Mouse (Mus musculus) embryonic facial prominence, embryonic 14.5 days (tissue): ENCODE results near the gene Me1. TPM values are rescaled to one million over a fixed set of nuclear protein-coding genes. Genes with fewer than 3 reads are reported as not detected.

ENCODE experiments used
- ATAC-seq: fragments of 200-750 bp; cut with Nextera tagmentation; 2 replicates; pipeline ENCODE4 v1.8.0; 2017; ENCODE audit warnings: low read depth, moderate number of reproducible peaks, moderate TSS enrichment
- DNase-seq: peaks from one replicate; pipeline ENCODE4 v3.0.0-alpha.2; 2015; ENCODE audit warnings: low spot score
- H3K27ac ChIP-seq: fragments of 300-500 bp; sonication (generic); replicated peaks from 2 replicates; pipeline ENCODE4 v1.5.1; 2014; ENCODE audit warnings: low read depth, mild to moderate bottlenecking, low read length, moderate library complexity
- H3K27me3 ChIP-seq: fragments of 300-500 bp; sonication (generic); replicated peaks from 2 replicates; pipeline ENCODE4 v1.6.1; 2014; ENCODE audit warnings: low read length; ENCODE audit not compliant: control insufficient read depth, insufficient read depth
- H3K36me3 ChIP-seq: fragments of 300-500 bp; sonication (generic); 2 replicates; pipeline ENCODE4 v1.6.1; 2014; ENCODE audit warnings: low read length, mixed read lengths; ENCODE audit not compliant: control insufficient read depth, insufficient read depth
- H3K4me1 ChIP-seq: fragments of 300-500 bp; sonication (generic); 2 replicates; pipeline ENCODE4 v1.6.1; 2014; ENCODE audit warnings: antibody characterized with exemption, low read length; ENCODE audit not compliant: control insufficient read depth, insufficient read depth
- H3K4me2 ChIP-seq: fragments of 300-500 bp; sonication (generic); 2 replicates; pipeline ENCODE4 v1.6.1; 2014; ENCODE audit warnings: low read depth, mild to moderate bottlenecking, low read length, moderate library complexity, mixed read lengths
- H3K4me3 ChIP-seq: fragments of 300-500 bp; sonication (generic); 2 replicates; pipeline ENCODE4 v1.5.1; 2014; ENCODE audit warnings: low read depth, mild to moderate bottlenecking, low read length
- H3K9ac ChIP-seq: fragments of 300-500 bp; sonication (generic); 2 replicates; pipeline ENCODE4 v1.6.1; 2014; ENCODE audit warnings: low read depth, mild to moderate bottlenecking, low read length, moderate library complexity, mixed read lengths
- H3K9me3 ChIP-seq: fragments of 300-500 bp; sonication (generic); 2 replicates; pipeline ENCODE4 v1.6.1; 2016; ENCODE audit warnings: low read length; ENCODE audit not compliant: control insufficient read depth
- WGBS: fragments of 180-500 bp; shearing (Covaris S2); extraction: QIAGEN DNeasy Blood & Tissue Kit; methylation state at CpG from one replicate; pipeline ENCODE4 v1.1.7; 2014; 5-methylcytosine and 5-hydroxymethylcytosine counted together
- polyA plus RNA-seq: library from polyadenylated mRNA; unstranded; fragments of >200 nt; fragmentation: Nextera tagmentation; extraction: Ambion mirVana; gene quantifications from 2 replicates; pipeline ENCODE4 v1.2.1, GENCODE M21; 2014

The Me1 gene
- polyA plus RNA-seq, 1 experiment from 2014 or later: 26.3 TPM

DNA sequence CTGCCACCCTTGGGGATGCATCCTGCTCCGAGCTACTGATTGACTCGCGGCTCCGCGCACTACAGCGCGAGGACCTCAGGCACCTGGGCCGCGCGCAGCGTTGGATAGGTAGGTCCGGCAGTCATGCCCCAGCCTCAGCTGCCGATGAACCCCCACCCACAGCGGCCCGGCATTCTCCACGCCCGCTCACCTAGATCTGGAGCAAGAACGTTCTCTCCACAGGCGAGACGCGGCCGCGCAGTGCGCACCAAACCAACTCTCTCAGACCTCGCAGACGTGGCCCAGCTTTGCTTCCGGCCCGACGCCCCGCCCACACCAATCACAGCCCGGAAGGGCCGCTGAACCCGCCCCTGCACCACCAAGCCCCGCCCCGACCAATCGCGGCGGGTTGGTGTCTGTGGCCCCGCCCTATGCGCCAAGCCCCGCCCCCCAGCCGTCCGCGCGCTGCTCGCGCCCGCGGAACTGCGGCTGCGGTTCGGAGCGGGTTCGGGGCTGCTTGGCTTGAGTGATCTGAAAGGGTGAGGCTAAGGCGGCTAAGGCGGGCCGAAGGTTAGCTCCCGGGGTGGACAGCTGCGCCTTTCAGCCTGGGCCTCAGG, 124.1 kb downstream of the Me1 start, which contains the start of the genes Pgm3 and Rwdd2a:
Gene Pgm3 (minus strand): TSS at position 303 of the 596 bp plus-strand sequence.
Gene Rwdd2a (plus strand): TSS at position 452 of the 596 bp plus-strand sequence.
- Histone ChIP-seq H3K27ac (peak within 1 kb of the TSS; percentile 79), H3K4me1 (peaks cover 15% of the 10 kb centered on the region), H3K4me3 (peak within 1 kb of the TSS; percentile 81), H3K4me2 (peak within 1 kb of the TSS; percentile 99), H3K27me3 (no peaks in the 10 kb centered on the region), H3K9me3 (no peaks in the 10 kb centered on the region), H3K36me3 (peaks cover 28% of the 10 kb centered on the region), H3K9ac (peak within 1 kb of the TSS; percentile 82)
- peak; percentile 98 for ATAC-seq
- peak; percentile 97 for DNase-seq
- under 1% methylated on average over 47 of the region's 59 CpGs for WGBS

DNA sequence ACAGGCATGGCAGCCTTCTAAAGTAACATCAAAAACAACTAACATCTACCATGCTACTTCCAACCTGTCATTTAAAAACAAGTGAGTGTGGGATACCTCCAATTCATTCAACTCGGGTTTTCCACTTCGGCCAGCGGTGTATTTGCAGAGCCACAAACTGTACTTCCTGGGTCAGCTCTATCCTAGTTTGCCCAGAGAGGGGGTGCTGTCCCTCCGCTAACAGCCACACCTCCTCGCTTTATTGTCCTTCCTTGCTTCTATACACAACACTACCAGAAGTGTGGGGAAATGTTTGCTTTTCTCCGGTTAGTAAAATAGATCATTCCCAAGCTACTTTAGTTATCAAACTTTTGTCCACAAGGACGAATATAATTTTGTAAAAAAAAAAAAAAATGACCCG, 124.8 kb downstream of the Me1 start:
- no peaks in the 10 kb centered on the region for H3K9me3 ChIP-seq
- no peaks in the 10 kb centered on the region for H3K27me3 ChIP-seq
- peaks cover 15% of the 10 kb centered on the region for H3K4me1 ChIP-seq
- ATAC-seq (no peak; the same call in 1 of the 2 replicates), DNase-seq (no peak)
- H3K36me3 ChIP-seq: peaks cover 33% of the 10 kb centered on the region
- H3K9ac ChIP-seq: peak overlapping the region; percentile 82
- no peak overlapping the region; the same call in 1 of the 2 replicates for H3K27ac ChIP-seq
- WGBS: 13% methylated on average over 8 of the region's 8 CpGs
- H3K4me3 ChIP-seq: peak overlapping the region; percentile 81
- peak overlapping the region; percentile 99 for H3K4me2 ChIP-seq

DNA sequence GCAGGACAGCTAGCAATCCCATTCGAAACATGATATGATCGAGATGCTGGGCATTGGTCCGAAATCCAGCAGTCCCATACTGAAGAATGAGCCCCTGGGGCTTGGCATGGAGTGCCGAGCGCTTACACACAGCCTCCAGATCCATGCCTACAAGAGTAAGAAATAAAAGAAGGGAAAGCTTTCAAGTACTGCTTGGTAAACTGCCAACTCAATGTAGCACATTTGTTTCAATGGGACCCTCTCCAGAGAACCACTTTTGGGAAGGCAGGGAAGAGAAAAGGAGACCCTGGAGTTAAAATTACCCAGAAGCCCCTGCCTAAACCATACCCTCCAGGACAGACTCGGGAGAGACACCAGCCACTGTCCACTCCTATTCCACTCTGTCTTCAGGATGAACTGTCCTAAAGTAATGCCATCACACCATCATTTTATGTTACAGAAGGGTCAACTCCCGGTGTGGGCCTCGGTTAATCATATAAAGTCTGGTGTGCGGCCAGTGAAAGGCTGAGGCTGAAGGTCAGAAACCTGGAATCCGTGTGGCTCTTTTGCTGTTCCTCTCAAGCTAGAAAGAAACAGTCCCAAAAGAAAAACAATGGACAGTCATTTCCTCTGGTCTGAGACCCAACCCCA, 125.4 kb downstream of the Me1 start:
- no peak for DNase-seq
- Histone ChIP-seq H3K4me3 (peak overlapping the region; percentile 81), H3K9ac (peak overlapping the region; percentile 82), H3K27ac (no peak overlapping the region), H3K9me3 (no peaks in the 10 kb centered on the region), H3K36me3 (peaks cover 39% of the 10 kb centered on the region), H3K4me2 (peak overlapping the region; percentile 99), H3K27me3 (no peaks in the 10 kb centered on the region), H3K4me1 (peaks cover 15% of the 10 kb centered on the region)
- no peak for ATAC-seq
- WGBS: 75% methylated on average over 10 of the region's 10 CpGs

DNA sequence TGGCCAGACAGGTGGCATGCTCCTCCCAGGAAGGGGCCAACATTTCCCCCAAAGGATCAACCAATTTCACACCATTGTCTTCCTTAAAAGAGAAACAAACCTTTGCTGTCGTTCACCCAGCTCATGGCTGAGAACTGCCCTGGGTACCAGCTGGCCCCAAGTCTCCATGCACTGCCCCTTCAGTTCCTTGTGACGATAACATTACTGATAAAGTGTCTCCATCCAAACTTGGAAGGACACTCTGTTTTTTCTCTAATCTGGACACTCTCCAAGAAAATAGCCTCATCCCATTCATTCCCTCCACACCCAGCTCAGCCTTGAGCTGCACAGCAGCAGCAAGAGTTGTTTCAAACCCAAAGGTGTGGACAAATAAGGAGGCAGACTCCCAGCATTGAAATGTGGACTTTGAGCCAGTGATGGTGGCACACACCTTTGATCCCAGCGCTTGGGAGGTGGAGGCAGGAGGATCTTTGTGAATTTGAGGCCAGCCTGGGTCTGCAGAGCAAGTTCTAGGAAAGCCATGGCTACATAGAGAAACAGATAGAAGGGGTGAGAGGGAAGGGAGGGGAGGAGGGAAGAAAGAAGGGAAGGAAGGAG, 126.3 kb downstream of the Me1 start:
- Histone ChIP-seq H3K27ac (no peak overlapping the region), H3K36me3 (peaks cover 49% of the 10 kb centered on the region), H3K4me1 (peaks cover 15% of the 10 kb centered on the region), H3K9me3 (no peaks in the 10 kb centered on the region), H3K4me2 (no peak overlapping the region), H3K4me3 (no peak overlapping the region), H3K9ac (no peak overlapping the region), H3K27me3 (no peaks in the 10 kb centered on the region)
- WGBS: 86% methylated on average over 3 of the region's 3 CpGs
- DNase-seq: no peak
- no peak for ATAC-seq

DNA sequence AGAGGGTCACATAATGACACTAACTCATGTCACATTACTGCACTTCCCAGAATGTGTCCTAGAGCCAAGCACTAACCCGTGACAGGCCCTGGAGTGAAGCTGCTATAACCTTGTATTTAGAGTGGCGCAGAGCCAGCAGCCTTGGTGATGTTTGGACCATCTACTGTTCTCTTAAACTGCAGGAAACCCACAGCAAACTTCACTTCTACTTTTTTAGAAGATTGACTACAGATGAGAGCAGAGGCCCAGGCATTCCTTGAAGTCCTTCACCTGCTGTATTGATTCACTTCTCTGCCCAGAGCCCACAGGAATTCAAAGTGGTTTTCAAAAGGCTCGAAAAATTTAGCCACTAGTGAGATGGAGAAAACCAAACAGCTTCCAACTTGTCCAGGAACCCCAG, 135.2 kb downstream of the Me1 start:
- H3K27me3 ChIP-seq: no peaks in the 10 kb centered on the region
- no peak overlapping the region for H3K4me3 ChIP-seq
- no peak overlapping the region for H3K9ac ChIP-seq
- peaks cover 86% of the 10 kb centered on the region for H3K36me3 ChIP-seq
- H3K9me3 ChIP-seq: no peaks in the 10 kb centered on the region
- no peak for ATAC-seq
- H3K4me2 ChIP-seq: no peak overlapping the region
- no peak for DNase-seq
- WGBS: 86% methylated on average over 3 of the region's 3 CpGs
- H3K4me1 ChIP-seq: no peaks in the 10 kb centered on the region
- H3K27ac ChIP-seq: no peak overlapping the region

DNA sequence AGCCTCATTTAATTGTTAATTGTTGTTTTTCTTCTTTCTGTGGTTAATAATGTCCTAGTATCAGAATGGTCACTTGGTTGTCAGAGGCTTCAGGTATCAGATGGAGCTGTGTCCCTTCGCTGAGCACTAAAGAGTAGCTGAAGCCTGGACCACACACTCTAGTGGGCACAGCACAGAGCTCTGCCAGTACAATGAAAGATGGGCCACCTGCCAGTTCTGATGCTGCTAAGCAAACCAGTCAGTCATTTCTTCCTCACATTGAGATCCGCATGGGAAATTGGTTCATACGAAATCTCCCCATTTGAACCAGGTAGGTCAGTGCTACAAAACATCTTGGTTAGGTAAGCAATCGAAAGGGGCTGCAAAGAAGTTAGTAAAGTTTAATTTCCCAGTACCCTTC, 141.1 kb downstream of the Me1 start:
- H3K36me3 ChIP-seq: peaks cover 87% of the 10 kb centered on the region
- H3K27ac ChIP-seq: no peak overlapping the region
- H3K9me3 ChIP-seq: no peaks in the 10 kb centered on the region
- no peak overlapping the region for H3K9ac ChIP-seq
- DNase-seq (no peak), ATAC-seq (no peak)
- H3K4me3 ChIP-seq: no peak overlapping the region
- no peaks in the 10 kb centered on the region for H3K4me1 ChIP-seq
- H3K4me2 ChIP-seq: no peak overlapping the region
- WGBS: 94% methylated on average over 4 of the region's 4 CpGs
- H3K27me3 ChIP-seq: no peaks in the 10 kb centered on the region

DNA sequence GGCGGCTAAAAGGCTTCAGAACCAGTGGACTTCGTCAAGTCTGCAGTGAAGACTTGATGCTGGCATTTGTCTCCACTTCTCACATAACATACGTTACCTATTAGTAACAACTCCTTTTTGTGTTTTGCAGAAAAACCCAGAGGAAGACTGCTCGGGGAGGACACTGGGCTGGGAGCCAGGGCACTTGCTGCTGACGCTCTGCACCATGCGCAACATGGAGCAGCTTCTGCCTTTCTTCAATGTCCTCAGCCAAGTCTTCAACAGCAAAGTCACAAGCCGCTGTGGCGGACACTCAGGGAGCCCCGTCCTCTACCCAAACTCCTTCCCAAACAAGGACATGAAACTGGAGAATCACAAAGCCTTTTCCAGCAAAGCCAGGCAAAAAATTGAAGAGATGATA, 141.9 kb downstream of the Me1 start:
- Histone ChIP-seq H3K4me1 (no peaks in the 10 kb centered on the region), H3K36me3 (peaks cover 86% of the 10 kb centered on the region), H3K4me3 (no peak overlapping the region), H3K9ac (no peak overlapping the region), H3K27ac (no peak overlapping the region), H3K27me3 (no peaks in the 10 kb centered on the region), H3K4me2 (no peak overlapping the region), H3K9me3 (no peaks in the 10 kb centered on the region)
- no peak for ATAC-seq
- 73% methylated on average over 9 of the region's 9 CpGs for WGBS
- DNase-seq: no peak

DNA sequence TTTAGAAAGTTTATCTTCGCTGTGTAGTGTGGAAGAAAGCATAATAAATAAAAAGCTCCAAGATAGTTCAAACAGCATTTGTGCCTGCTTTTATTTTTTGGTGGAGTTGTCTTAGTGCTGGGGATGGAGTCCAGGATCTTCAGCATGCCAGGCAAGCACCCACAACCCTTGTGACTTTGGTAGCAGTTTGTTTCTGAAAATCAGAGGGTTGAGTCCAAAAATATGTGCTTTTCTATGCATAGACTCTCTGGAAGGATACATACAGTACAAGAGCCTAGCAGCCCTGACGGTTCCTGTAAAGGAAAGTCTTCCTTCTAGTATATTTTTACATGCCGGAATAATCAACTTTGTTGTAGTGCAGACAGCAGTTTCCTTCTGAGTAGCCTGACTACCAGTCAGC, 145.0 kb downstream of the Me1 start:
- Histone ChIP-seq H3K4me2 (no peak overlapping the region), H3K27ac (no peak overlapping the region), H3K4me1 (no peaks in the 10 kb centered on the region), H3K36me3 (peaks cover 84% of the 10 kb centered on the region), H3K9ac (no peak overlapping the region), H3K9me3 (no peaks in the 10 kb centered on the region), H3K27me3 (no peaks in the 10 kb centered on the region), H3K4me3 (no peak overlapping the region)
- DNase-seq (no peak), ATAC-seq (no peak)
- 89% methylated on average over 3 of the region's 3 CpGs for WGBS
